Mouse (Mus musculus) neural tube, embryonic 15.5 days (tissue): Measurements from ENCODE around the gene Upk1a. TPM values are rescaled to one million over a fixed set of nuclear protein-coding genes. Genes with fewer than 3 reads are reported as not detected.

ENCODE experiments used
- ATAC-seq: fragments of 200-750 bp; cut with Nextera tagmentation; 2 replicates; pipeline ENCODE4 v1.8.0; 2017; ENCODE audit warnings: mild to moderate bottlenecking, moderate TSS enrichment, moderate library complexity; ENCODE audit not compliant: low FRiP score
- H3K27ac ChIP-seq: fragments of 300-500 bp; sonication (generic); replicated peaks from 2 replicates; pipeline ENCODE4 v1.5.1; 2015; ENCODE audit warnings: mild to moderate bottlenecking, inconsistent platforms
- H3K27me3 ChIP-seq: fragments of 300-500 bp; sonication (generic); replicated peaks from 2 replicates; pipeline ENCODE4 v1.6.1; 2015; ENCODE audit warnings: inconsistent platforms
- H3K36me3 ChIP-seq: fragments of 300-500 bp; sonication (generic); 2 replicates; pipeline ENCODE4 v1.6.1; 2015; ENCODE audit warnings: inconsistent platforms
- H3K4me1 ChIP-seq: fragments of 300-500 bp; sonication (generic); 2 replicates; pipeline ENCODE4 v1.6.1; 2015; ENCODE audit warnings: inconsistent platforms
- H3K4me2 ChIP-seq: fragments of 300-500 bp; sonication (generic); 2 replicates; pipeline ENCODE4 v1.6.1; 2015; ENCODE audit warnings: inconsistent platforms, mild to moderate bottlenecking, moderate library complexity
- H3K4me3 ChIP-seq: fragments of 300-500 bp; sonication (generic); replicated peaks from 2 replicates; pipeline ENCODE4 v1.5.1; 2015; ENCODE audit warnings: mild to moderate bottlenecking, inconsistent platforms
- H3K9ac ChIP-seq: fragments of 300-500 bp; sonication (generic); replicated peaks from 2 replicates; pipeline ENCODE4 v1.6.1; 2015; ENCODE audit warnings: mild to moderate bottlenecking, inconsistent platforms
- H3K9me3 ChIP-seq: fragments of 300-500 bp; sonication (generic); replicated peaks from 2 replicates; pipeline ENCODE4 v1.6.1; 2016; ENCODE audit warnings: inconsistent platforms
- WGBS: fragments of 180-500 bp; shearing (Covaris S2); methylation state at CpG from one replicate; pipeline ENCODE4 v1.1.7; 2015; ENCODE audit warnings: mixed read lengths; 5-methylcytosine and 5-hydroxymethylcytosine counted together
- polyA plus RNA-seq: library from polyadenylated mRNA; unstranded; fragments of >200 nt; fragmentation: Nextera tagmentation; extraction: Ambion mirVana; gene quantifications from 2 replicates; pipeline ENCODE4 v1.2.1, GENCODE M21; 2015

Upk1a gene
- polyA plus RNA-seq = 0.87 and 2.3 TPM in 2 replicates

DNA sequence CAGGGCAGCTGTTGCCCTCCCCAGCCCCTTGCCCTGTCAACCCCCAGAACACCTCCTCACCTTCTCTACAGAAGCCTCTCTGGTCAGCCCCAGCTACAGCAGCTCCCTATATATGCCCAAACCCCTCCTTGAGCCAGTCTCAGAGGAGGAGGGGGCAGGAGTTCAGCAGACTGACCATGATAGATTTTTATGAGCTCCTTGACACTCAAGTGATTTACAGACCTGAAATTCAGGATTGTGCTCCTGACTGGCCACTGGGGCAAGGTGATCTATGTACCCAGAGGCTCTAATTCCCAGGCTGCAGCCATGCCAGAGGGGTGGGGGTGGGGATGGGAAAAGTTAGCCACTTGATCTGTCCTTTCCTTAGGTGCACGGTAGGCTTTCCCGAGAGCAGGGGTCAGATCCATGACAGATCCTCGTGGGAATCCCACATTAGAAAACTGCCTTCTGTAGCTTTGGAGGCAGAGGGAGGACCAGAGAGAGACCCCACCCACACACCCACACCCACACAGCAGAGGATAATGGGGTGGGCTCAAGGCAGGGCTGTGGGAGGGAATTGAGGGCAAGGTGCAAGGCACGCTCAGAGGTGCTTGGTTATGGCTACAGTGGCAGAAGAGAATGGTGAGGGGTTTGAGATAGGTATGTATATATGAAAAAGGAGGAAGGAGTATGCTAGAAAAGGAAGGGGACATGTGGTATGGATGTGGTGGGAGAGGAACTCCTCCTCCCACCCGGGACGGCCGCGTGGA is at the start of gene Upk1a:
Gene Upk1a (minus strand): TSS at position 194 of the 749 bp plus-strand sequence.
- no peak within 1 kb of the TSS for H3K4me3 ChIP-seq
- H3K4me1 ChIP-seq = no peaks in the 10 kb centered on the region
- no peaks in the 10 kb centered on the region for H3K27me3 ChIP-seq
- no peaks in the 10 kb centered on the region for H3K9me3 ChIP-seq
- no peak for ATAC-seq
- H3K27ac ChIP-seq = no peak within 1 kb of the TSS
- H3K4me2 ChIP-seq = no peak within 1 kb of the TSS
- peaks cover 27% of the 10 kb centered on the region for H3K36me3 ChIP-seq
- WGBS = 71% methylated on average over 8 of the region's 8 CpGs
- no peak within 1 kb of the TSS for H3K9ac ChIP-seq

DNA sequence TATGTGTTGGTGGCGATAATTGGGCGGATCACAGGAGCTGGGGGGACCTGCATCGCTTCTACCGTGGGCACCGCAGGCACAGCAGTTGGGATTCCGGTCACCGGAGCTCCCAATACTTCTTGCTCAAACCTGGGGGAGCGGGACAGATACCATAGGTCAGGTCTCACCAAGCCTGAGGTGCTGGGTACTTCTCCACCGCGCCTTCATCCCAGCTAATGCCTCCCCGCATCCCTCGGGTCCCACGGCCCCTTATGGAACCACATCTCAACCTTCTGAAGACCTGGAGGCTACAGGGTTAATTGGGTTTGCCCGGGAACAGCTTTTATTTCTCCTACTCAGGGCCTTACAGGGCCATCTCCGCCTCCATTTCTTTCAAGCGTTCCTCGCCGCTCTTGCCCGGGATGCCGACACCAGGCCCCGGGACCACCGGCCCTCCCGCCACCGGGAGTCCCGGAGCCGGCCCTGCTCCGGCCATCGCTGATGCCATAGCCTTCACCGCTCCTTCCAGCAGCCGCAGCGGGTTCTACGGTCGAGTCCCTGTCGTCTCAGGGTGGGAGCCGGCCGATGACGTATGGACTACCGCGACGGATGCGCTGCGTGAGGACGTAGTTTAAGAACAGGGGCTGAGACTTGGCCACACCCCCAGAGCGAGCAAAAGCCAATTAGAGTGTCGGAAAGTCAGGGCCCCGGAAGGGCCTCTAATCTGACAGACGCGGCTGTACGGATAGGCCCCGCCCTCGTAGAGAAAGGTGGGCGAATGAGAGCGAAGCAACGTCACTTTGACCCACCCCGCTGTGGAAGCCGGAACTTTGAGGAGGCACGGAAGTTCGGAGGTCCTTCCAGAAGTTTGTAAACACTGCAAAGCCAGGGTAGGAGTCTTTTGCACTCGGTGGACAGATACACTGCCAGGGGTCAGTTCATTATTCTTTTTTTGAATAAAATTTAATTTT is 37.2 kb upstream of the Upk1a start, which contains the start of gene Rbm42:
Gene Rbm42 (minus strand): TSS at position 727 of the 950 bp plus-strand sequence.
- peak within 1 kb of the TSS; percentile 96 for H3K4me2 ChIP-seq
- no peaks in the 10 kb centered on the region for H3K27me3 ChIP-seq
- H3K9me3 ChIP-seq = no peaks in the 10 kb centered on the region
- peaks cover 44% of the 10 kb centered on the region for H3K36me3 ChIP-seq
- H3K4me3 ChIP-seq = peak within 1 kb of the TSS; percentile 99
- 2% methylated on average over 59 of the region's 59 CpGs for WGBS
- peak within 1 kb of the TSS; percentile 100 for H3K9ac ChIP-seq
- ATAC-seq = peak; percentile 100
- peaks cover 19% of the 10 kb centered on the region for H3K4me1 ChIP-seq
- H3K27ac ChIP-seq = peak within 1 kb of the TSS; percentile 83

DNA sequence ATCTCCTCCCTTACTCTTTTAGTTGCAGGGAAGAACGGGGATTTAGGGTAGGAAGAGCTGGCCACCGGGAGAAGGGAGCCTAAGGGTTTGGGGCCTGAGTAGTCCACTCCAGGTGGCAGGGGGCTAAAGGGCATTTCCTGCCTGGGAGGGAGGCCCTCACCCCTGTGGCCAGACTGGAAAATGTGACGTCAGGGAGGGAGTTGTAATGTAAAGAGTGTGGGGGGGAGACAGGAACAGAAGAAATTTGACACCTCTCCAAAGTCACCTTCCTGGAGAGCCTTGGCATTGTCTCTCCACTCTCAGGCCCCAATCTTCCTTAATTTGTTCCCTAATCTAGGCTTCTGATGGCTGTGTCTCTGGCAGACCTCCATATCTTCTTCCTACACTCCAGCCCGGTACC is 26.4 kb upstream of the Upk1a start:
- Histone ChIP-seq H3K9ac (no peak overlapping the region), H3K9me3 (no peaks in the 10 kb centered on the region), H3K27me3 (peaks cover 32% of the 10 kb centered on the region), H3K4me1 (peaks cover 4% of the 10 kb centered on the region), H3K4me3 (no peak overlapping the region), H3K36me3 (peaks cover 44% of the 10 kb centered on the region), H3K27ac (no peak overlapping the region), H3K4me2 (no peak overlapping the region)
- ATAC-seq = no peak
- WGBS = 25% methylated on average over 4 of the region's 4 CpGs

DNA sequence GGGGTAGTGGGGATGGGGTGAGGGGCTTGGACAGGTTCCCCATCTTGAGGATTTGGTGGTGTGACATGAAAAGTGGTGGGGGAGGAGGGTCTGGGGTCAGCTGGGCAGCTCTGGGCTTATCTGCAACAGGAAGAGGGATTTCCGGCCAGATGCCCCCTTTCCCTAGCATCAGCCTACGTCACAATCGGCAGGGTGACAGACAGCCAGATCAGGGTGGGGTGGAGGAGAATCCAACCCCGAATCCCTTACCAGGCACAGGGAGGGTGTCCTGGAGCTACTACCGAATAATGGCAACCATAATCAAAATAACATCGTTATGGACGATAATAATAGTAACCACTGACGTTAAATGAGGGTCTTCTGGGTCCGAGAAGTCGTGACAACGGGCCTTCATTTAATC is 23.7 kb upstream of the Upk1a start:
- H3K4me1 ChIP-seq = peaks cover 4% of the 10 kb centered on the region
- no peak overlapping the region for H3K9ac ChIP-seq
- WGBS = 33% methylated on average over 11 of the region's 11 CpGs
- peaks cover 18% of the 10 kb centered on the region for H3K36me3 ChIP-seq
- peaks cover 57% of the 10 kb centered on the region for H3K27me3 ChIP-seq
- H3K9me3 ChIP-seq = no peaks in the 10 kb centered on the region
- no peak for ATAC-seq
- no peak overlapping the region for H3K27ac ChIP-seq
- H3K4me2 ChIP-seq = no peak overlapping the region
- no peak overlapping the region for H3K4me3 ChIP-seq

DNA sequence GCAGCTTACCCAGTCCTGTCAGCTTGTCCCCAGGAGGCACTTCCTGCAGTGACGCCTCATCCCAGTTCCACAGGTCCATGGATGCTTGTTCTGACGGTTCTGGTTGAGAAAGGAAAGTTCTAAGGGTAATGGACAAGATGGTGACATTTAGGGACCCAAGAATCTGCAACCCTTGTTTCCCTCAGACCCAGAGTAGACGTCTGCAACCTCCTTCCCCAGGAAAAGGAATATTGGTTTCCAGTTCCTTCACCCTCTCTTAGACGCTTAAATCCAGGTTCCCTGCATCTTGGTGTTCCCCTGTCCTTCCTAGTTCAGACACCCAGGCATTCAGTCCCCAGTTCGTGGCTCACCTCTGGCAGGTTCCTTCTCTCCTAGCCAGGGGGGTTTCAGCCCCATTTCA is 23.1 kb upstream of the Upk1a start, which contains the start of gene Etv2:
Gene Etv2 (minus strand): TSS at position 101 of the 400 bp plus-strand sequence.
- peaks cover 12% of the 10 kb centered on the region for H3K36me3 ChIP-seq
- no peaks in the 10 kb centered on the region for H3K9me3 ChIP-seq
- ATAC-seq = no peak
- peak within 1 kb of the TSS; percentile 36 for H3K4me2 ChIP-seq
- WGBS = 7% methylated on average over 5 of the region's 5 CpGs
- peaks cover 61% of the 10 kb centered on the region for H3K27me3 ChIP-seq
- no peak within 1 kb of the TSS for H3K9ac ChIP-seq
- peaks cover 4% of the 10 kb centered on the region for H3K4me1 ChIP-seq
- peak within 1 kb of the TSS; percentile 20 for H3K4me3 ChIP-seq
- H3K27ac ChIP-seq = no peak within 1 kb of the TSS

DNA sequence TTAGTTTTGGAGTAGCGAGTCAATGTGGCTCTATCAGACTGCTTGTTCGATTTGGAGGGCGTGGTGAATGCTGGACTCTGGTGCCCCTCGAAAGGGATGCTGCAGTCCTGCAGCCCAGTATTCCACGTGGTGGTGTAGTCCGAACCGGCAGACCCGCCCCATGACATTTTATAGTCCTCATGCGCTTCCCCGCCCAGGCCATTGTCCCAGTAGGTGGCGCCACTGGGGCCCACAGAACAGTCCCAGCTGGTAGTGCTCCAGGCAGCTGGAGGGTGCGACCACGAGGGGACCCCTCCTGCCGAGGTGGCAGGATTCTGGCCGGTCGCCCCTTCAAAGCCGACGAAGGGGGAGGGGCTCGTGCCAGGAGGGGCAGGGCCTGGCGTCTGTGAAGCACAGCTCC is 22.0 kb upstream of the Upk1a start:
- Histone ChIP-seq H3K9ac (no peak overlapping the region), H3K27ac (no peak overlapping the region), H3K27me3 (peaks cover 71% of the 10 kb centered on the region), H3K9me3 (no peaks in the 10 kb centered on the region), H3K4me1 (peaks cover 4% of the 10 kb centered on the region), H3K4me3 (peak overlapping the region; percentile 20), H3K36me3 (0 out of 2 replicates have a peak, but pooled peaks cover under 1% of the 10 kb centered on the region), H3K4me2 (peak overlapping the region; percentile 36)
- ATAC-seq = peak; percentile 31; the same call in 1 of the 2 replicates
- under 1% methylated on average over 20 of the region's 20 CpGs for WGBS

DNA sequence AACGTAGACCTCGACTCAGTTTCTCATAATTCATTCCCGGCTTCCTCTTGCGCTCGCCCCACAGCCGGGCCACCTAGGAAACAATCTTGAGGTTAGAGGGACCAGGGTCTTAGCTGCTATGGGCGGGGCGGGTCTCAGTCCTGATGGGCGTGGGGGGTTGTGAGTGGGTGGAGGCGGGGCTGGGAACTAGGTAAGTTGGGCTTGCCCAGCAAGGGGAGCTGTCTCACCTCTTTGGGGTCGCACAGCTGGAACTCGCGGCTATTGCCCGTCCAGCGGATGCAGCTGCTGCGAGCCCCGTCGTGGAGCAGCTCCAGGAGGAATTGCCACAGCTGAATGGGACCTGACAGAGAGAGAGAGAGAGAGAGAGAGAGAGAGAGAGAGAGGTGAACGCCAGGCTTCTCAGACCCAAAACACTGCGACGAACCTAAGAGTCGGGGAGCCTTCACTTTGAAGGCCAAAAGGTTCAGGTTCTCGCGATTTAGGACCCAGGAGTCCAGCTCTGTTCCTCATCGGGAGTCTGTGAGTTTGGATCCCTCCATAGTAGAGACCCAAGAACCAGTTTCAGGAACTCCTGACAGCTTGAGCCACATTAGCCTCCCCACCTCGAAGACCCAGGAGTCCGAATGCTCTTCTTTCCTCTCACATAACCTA is 21.2 kb upstream of the Upk1a start:
- H3K9me3 ChIP-seq = no peaks in the 10 kb centered on the region
- H3K4me2 ChIP-seq = no peak overlapping the region
- H3K27ac ChIP-seq = no peak overlapping the region
- peaks cover 75% of the 10 kb centered on the region for H3K27me3 ChIP-seq
- peaks cover 4% of the 10 kb centered on the region for H3K4me1 ChIP-seq
- no peak overlapping the region for H3K9ac ChIP-seq
- H3K4me3 ChIP-seq = no peak overlapping the region
- 3% methylated on average over 27 of the region's 27 CpGs for WGBS
- H3K36me3 ChIP-seq = no peaks in the 10 kb centered on the region
- ATAC-seq = no peak

DNA sequence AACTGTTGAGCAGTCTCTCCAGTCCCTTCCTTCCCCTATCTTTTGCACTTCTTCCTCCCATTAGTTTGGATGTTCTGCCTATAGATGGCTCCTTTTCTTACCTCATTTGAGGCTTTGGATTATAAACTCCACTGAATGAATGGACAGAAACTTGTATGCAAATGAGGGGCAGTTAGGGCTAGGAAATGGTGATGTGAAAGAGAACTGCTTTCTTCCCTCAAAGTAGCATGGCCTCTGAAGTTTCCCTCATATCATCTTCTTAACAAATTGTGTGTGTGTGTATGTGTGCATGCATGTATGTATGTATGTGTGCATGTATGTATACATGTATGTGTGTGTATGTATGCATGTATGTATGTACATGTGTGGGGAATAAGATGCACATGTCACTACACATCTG is 16.4 kb upstream of the Upk1a start:
- Histone ChIP-seq H3K4me1 (peaks cover 13% of the 10 kb centered on the region), H3K36me3 (peaks cover 3% of the 10 kb centered on the region), H3K4me2 (no peak overlapping the region), H3K27ac (no peak overlapping the region), H3K27me3 (peaks cover 50% of the 10 kb centered on the region), H3K9ac (no peak overlapping the region), H3K4me3 (no peak overlapping the region), H3K9me3 (no peaks in the 10 kb centered on the region)
- no peak for ATAC-seq

DNA sequence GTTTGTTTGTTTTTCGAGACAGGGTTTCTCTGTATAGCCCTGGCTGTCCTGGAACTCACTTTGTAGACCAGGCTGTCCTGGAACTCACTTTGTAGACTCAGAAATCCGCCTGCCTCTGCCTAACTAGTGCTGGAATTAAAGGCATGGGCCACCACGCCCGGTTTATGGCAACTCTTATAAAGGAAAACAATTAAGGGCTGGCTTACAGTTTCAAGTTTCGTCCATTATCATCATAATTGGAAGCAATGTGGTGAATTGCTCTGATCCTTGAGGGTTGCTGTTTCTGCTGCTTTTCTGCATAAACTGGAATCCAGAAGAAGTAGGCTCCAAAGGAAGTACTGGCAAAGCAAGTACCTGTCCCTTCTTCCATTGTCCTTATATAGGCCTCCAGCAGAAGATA is 14.0 kb upstream of the Upk1a start:
- Histone ChIP-seq H3K27ac (0 out of 2 replicates have a peak overlapping the region, but pooled peaks have one; percentile 61), H3K4me1 (peaks cover 13% of the 10 kb centered on the region), H3K4me2 (peak overlapping the region; percentile 89; the same call in 1 of the 2 replicates), H3K36me3 (peaks cover 25% of the 10 kb centered on the region), H3K9ac (no peak overlapping the region), H3K4me3 (no peak overlapping the region), H3K9me3 (no peaks in the 10 kb centered on the region), H3K27me3 (peaks cover 28% of the 10 kb centered on the region)
- ATAC-seq = peak; percentile 18; the same call in 1 of the 2 replicates
- 90% methylated on average over 5 of the region's 5 CpGs for WGBS

DNA sequence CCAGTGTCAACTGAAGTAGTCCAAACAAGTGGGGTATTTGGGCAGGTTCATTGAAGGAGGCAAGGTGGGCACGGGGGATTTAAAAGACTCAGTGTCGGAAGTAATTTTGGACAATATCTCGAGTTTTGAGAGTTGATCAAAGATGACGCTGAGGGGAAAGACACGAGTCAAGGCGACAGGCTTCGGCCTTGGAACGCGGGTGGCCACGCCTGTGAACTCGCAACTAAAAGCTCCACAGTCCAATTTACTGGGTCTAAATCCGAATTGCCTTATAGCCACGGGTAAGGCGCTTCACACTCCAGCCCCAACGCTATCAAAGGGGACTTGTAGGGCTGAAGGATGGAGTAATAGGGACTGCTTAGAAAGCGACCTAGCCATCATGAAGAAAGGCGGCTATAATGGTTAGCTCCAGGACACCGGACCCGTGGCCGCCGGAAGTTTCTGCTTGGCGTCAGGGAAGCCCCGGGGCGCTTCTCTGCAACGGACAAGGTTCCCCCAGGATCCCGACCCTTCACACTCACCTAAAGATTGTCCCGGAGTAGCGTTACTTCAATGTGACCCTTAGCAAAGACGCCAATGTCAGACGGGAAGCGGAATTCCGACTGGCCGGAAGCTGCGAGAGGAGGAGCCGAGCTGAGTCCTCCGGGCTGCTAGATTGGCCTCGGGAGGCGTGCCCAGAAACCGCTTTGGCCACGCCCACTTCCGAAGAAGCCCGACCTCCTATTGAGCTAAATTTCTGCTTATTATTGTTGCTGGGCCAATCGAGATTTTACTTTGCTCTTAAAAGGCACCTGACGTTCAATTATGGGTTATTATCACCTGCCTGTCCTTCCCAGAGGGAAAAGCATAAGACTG is 13.1 kb upstream of the Upk1a start, which contains the start of gene Cox6b1:
Gene Cox6b1 (minus strand): TSS at position 622 of the 855 bp plus-strand sequence.
- H3K4me3 ChIP-seq = peak within 1 kb of the TSS; percentile 61
- H3K27ac ChIP-seq = peak within 1 kb of the TSS; percentile 61
- H3K27me3 ChIP-seq = peaks cover 22% of the 10 kb centered on the region
- H3K36me3 ChIP-seq = peaks cover 31% of the 10 kb centered on the region
- H3K9ac ChIP-seq = peak within 1 kb of the TSS; percentile 67
- ATAC-seq = peak; percentile 96
- 2% methylated on average over 44 of the region's 44 CpGs for WGBS
- peak within 1 kb of the TSS; percentile 89 for H3K4me2 ChIP-seq
- no peaks in the 10 kb centered on the region for H3K9me3 ChIP-seq
- peaks cover 13% of the 10 kb centered on the region for H3K4me1 ChIP-seq
